Mouse (Mus musculus): ENCODE measurements around the gene Pde12.

Gene Pde12

GRCm38 (mm10) chr14:26643006-26643624, 26.6 kb downstream of the Pde12 start:
- no peak for DNase-seq (ENCODE audit: low read depth, low spot score)

DNA sequence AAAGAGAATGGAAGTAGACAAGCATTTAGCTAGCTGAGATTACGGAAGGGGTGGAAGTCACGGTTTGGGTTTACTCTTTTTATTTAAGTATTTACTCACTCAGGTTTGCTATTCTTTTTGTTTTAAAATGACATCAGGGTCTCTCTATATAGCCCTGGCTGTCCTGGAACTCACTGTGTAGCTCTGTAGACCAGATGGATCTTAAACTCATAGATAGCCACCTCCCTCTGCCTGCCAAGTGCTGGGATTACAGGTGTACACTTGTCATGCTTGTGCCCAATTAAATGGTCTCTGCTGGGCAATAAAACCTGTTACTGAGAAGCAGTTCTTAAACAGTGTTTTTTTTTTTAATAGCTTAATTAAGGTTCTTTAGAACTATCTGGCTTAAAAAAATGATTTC, 29.7 kb downstream of the Pde12 start:
- no peak for DNase-seq (ENCODE audit: low read depth, low spot score)

- no peak for DNase-seq (ENCODE audit: low read depth, low spot score)
Observed at GRCm38 (mm10) chr14:26639251-26639650, 30.4 kb downstream of the Pde12 start.

DNA sequence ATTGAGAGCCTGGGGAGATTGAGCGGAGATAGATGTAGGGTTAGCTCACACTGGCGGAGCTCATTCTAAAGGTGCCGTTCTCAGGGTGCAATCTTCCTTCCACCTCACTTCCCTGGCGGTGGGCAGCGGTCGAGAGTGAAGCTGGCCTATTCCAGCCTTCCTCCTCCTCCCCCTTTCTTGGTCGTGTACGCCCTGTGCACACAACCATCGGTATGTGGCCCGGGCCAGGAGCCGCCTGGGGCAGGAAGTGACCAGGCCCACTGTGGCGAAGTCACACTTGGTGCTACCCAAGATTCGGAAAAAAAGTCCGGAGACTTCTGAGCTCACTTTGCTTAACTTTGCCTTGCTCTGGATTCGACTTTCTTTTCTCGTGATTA, 31.0 kb downstream of the Pde12 start:
- DNase-seq (ENCODE audit: low read depth, low spot score) = no peak

GRCm38 (mm10) chr14:26637851-26638707, 31.6 kb downstream of the Pde12 start, which contains the start of gene Arf4:
Gene Arf4 (plus strand): TSS chr14:26638074.
- peak; percentile 97 for DNase-seq (ENCODE audit: low read depth, low spot score)

GRCm38 (mm10) chr14:26637025-26637850, 32.4 kb downstream of the Pde12 start:
- DNase-seq (ENCODE audit: low read depth, low spot score) = no peak

GRCm38 (mm10) chr14:26626605-26627140, 43.0 kb downstream of the Pde12 start:
- no peak for DNase-seq (ENCODE audit: low read depth, low spot score)

- no peak for DNase-seq (ENCODE audit: low read depth, low spot score)
Observed at GRCm38 (mm10) chr14:26625301-26625700, 44.4 kb downstream of the Pde12 start.

DNA sequence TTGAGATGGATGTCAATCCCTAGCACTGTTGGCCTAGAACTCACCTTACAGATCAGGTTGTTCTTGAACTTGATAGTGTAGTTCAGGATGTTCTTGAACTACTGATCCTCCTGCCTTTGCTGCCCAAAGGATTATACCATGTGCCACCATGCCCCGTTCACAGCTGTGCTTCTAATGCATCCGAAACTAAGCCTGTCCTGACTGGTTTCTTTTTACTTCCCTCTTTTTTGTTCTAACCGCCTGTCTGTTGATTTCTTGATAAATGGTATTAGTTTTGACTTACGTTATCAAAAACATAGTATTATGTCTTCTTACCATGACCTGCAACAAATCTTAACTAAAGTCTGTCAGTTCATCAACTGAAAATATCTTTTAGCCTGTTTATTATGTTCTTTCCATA, 59.0 kb downstream of the Pde12 start:
- no peak for DNase-seq (ENCODE audit: low read depth, low spot score)

Data from brain, embryonic 18.5 days (tissue).